Mouse (Mus musculus) kidney, embryonic 16.5 days (tissue): ENCODE results near the gene Lmf2. TPM values are rescaled to one million over a fixed set of nuclear protein-coding genes. Genes with fewer than 3 reads are reported as not detected.

Experiments used
- ATAC-seq: fragments of 200-750 bp; cut with Nextera tagmentation; 2 replicates; pipeline ENCODE4 v1.8.0; 2017; ENCODE audit warnings: moderate TSS enrichment; ENCODE audit not compliant: low FRiP score, low TSS enrichment
- H3K27ac ChIP-seq: fragments of 300-500 bp; sonication (generic); 2 replicates; pipeline ENCODE4 v1.5.1; 2014; ENCODE audit warnings: low read length
- H3K27me3 ChIP-seq: fragments of 300-500 bp; sonication (generic); 2 replicates; pipeline ENCODE4 v1.6.1; 2014; ENCODE audit warnings: low read length, control low read depth, mixed read lengths; ENCODE audit not compliant: insufficient read depth
- H3K36me3 ChIP-seq: fragments of 300-500 bp; sonication (generic); 2 replicates; pipeline ENCODE4 v1.6.1; 2014; ENCODE audit warnings: low read length, control low read depth, mixed read lengths; ENCODE audit not compliant: insufficient read depth
- H3K4me1 ChIP-seq: fragments of 300-500 bp; sonication (generic); 2 replicates; pipeline ENCODE4 v1.6.1; 2014; ENCODE audit warnings: low read length, control low read depth, mixed read lengths; ENCODE audit not compliant: insufficient read depth
- H3K4me2 ChIP-seq: fragments of 300-500 bp; sonication (generic); replicated peaks from 2 replicates; pipeline ENCODE4 v1.6.1; 2014; ENCODE audit warnings: low read depth, low read length
- H3K4me3 ChIP-seq: fragments of 300-500 bp; sonication (generic); 2 replicates; pipeline ENCODE4 v1.5.1; 2014; ENCODE audit warnings: mild to moderate bottlenecking, low read length
- H3K9ac ChIP-seq: fragments of 300-500 bp; sonication (generic); replicated peaks from 2 replicates; pipeline ENCODE4 v1.6.1; 2014; ENCODE audit warnings: low read length
- H3K9me3 ChIP-seq: fragments of 300-500 bp; sonication (generic); 2 replicates; pipeline ENCODE4 v1.6.1; 2016; ENCODE audit warnings: low read length, control low read depth
- WGBS: fragments of 180-500 bp; shearing (Covaris S2); extraction: QIAGEN DNeasy Blood & Tissue Kit; methylation state at CpG from one replicate; pipeline ENCODE4 v1.1.7; 2014; 5-methylcytosine and 5-hydroxymethylcytosine counted together
- polyA plus RNA-seq: library from polyadenylated mRNA; unstranded; fragments of >200 nt; fragmentation: Nextera tagmentation; extraction: Ambion mirVana; gene quantifications from 2 replicates; pipeline ENCODE4 v1.2.1, GENCODE M21; 2015

Gene Lmf2
- polyA plus RNA-seq, 1 experiment from 2014 or later = 68.3 TPM

GRCm38 (mm10) chr15:89373027-89373761 lies 17.7 kb upstream of the Lmf2 start:
- peak overlapping the region; percentile 97 for H3K27ac ChIP-seq
- H3K27me3 ChIP-seq = peaks cover 23% of the 10 kb centered on the region
- WGBS = 1% methylated on average over 35 of the region's 35 CpGs
- H3K4me2 ChIP-seq = peak overlapping the region; percentile 90
- H3K4me1 ChIP-seq = peaks cover 16% of the 10 kb centered on the region
- H3K4me3 ChIP-seq = peak overlapping the region; percentile 79
- peak overlapping the region; percentile 88 for H3K9ac ChIP-seq
- H3K9me3 ChIP-seq = no peaks in the 10 kb centered on the region
- peaks cover 37% of the 10 kb centered on the region for H3K36me3 ChIP-seq
- peak; percentile 88 for ATAC-seq

- Histone ChIP-seq H3K4me1 (peaks cover 14% of the 10 kb centered on the region), H3K36me3 (peaks cover 44% of the 10 kb centered on the region), H3K27me3 (peaks cover 16% of the 10 kb centered on the region), H3K4me2 (peak overlapping the region; percentile 90), H3K9ac (peak overlapping the region; percentile 88; the same call in 1 of the 2 replicates), H3K27ac (0 out of 2 replicates have a peak overlapping the region, but pooled peaks have one; percentile 20), H3K4me3 (peak overlapping the region; percentile 79; the same call in 1 of the 2 replicates), H3K9me3 (no peaks in the 10 kb centered on the region)
- 71% methylated on average over 7 of the region's 7 CpGs for WGBS
- no peak for ATAC-seq
These were observed 17.1 kb upstream of the Lmf2 start for GRCm38 (mm10) chr15:89372536-89372935.

DNA sequence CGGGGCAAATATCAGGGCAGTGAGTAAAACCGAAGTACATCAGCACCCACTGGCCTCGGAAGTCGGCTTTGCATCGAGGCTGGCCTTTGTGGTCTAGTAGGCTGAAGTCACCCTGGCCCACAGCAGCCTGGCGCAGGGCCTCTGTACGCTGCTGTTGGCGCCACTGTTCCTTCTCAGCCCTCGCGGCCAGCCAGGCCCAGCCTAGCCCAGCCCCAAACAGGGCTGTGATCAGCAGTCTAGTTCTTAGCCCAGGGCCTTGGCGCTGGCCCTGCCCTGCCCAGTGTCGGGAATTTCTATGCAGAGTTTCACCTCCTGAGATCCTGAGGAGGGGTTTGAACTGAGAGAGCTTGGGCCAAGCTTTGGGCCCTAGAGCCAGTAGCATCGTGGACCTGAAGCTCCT lies 16.6 kb upstream of the Lmf2 start:
- peaks cover 14% of the 10 kb centered on the region for H3K4me1 ChIP-seq

DNA sequence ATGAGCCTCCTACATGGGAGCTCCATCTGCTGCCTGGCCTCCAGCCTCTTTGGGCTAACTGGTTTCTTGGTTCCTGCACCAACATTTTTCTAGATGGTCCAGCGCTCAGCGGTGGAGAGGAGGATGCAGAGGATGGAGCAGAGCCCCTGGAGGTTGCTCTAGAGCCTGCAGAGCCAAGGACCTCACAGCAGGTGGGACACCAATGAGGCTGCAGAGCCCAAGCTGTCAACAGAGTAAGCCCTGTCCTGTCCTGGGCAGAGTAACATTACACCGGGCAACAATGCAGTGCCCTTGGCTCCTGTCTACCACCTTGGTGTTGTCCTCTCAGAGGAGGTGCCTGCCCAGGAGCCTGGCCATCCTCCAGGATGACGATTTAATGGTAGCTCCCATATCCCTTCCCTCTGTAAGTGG lies 9.7 kb upstream of the Lmf2 start:
- no peak for ATAC-seq
- Histone ChIP-seq H3K4me2 (no peak overlapping the region), H3K27ac (no peak overlapping the region), H3K9ac (no peak overlapping the region), H3K9me3 (no peaks in the 10 kb centered on the region), H3K4me1 (no peaks in the 10 kb centered on the region), H3K27me3 (no peaks in the 10 kb centered on the region), H3K4me3 (no peak overlapping the region), H3K36me3 (peaks cover 86% of the 10 kb centered on the region)
- whole genome bisulfite sequencing = 86% methylated on average over 4 of the region's 4 CpGs

More for the DNA sequence above, 16.6 kb upstream of the Lmf2 start:
- Histone ChIP-seq H3K36me3 (peaks cover 49% of the 10 kb centered on the region), H3K27ac (0 out of 2 replicates have a peak overlapping the region, but pooled peaks have one; percentile 20), H3K9ac (no peak overlapping the region), H3K4me3 (no peak overlapping the region), H3K9me3 (no peaks in the 10 kb centered on the region), H3K27me3 (peaks cover 11% of the 10 kb centered on the region; the same call in 1 of the 2 replicates), H3K4me2 (no peak overlapping the region)
- WGBS = 87% methylated on average over 13 of the region's 13 CpGs
- ATAC-seq = no peak

- no peak overlapping the region for H3K27ac ChIP-seq
- H3K4me3 ChIP-seq = no peak overlapping the region
- H3K9me3 ChIP-seq = no peaks in the 10 kb centered on the region
- no peak overlapping the region for H3K9ac ChIP-seq
- WGBS = 84% methylated on average over 7 of the region's 7 CpGs
- H3K4me1 ChIP-seq = peaks cover 2% of the 10 kb centered on the region; the same call in 1 of the 2 replicates
- no peaks in the 10 kb centered on the region for H3K27me3 ChIP-seq
- peaks cover 71% of the 10 kb centered on the region for H3K36me3 ChIP-seq
- ATAC-seq = no peak
- H3K4me2 ChIP-seq = no peak overlapping the region
These were observed 7.6 kb upstream of the Lmf2 start for GRCm38 (mm10) chr15:89363051-89363450.

DNA sequence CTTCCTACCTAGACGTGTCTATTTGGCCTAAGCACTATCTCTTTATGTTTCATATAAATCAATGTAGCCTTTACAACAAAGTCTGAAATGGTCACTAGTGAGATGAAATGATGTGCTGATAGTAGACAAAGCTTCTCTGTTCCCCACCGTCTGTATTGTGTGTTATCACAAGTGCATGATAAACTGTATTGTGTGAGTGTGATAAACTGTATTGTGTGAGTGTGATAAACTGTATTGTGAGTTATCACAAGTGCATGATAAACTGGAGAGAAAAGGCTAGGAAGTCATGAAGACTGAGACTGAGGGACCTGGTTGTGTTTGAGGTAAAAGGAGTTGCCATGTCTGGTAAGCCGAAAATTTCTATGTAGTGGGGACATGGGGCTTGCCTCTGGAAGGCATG lies 3.3 kb upstream of the Lmf2 start:
- no peaks in the 10 kb centered on the region for H3K9me3 ChIP-seq
- H3K27ac ChIP-seq = no peak overlapping the region
- H3K4me3 ChIP-seq = no peak overlapping the region
- no peak overlapping the region for H3K9ac ChIP-seq
- WGBS = 78% methylated on average over 3 of the region's 3 CpGs
- peaks cover 22% of the 10 kb centered on the region for H3K4me1 ChIP-seq
- H3K27me3 ChIP-seq = no peaks in the 10 kb centered on the region
- no peak overlapping the region for H3K4me2 ChIP-seq
- H3K36me3 ChIP-seq = peaks cover 29% of the 10 kb centered on the region
- ATAC-seq = no peak

GRCm38 (mm10) chr15:89356372-89356771 lies 913 bp upstream of the Lmf2 start:
- Histone ChIP-seq H3K27me3 (no peaks in the 10 kb centered on the region), H3K9me3 (no peaks in the 10 kb centered on the region), H3K4me3 (peak overlapping the region; percentile 62), H3K9ac (peak overlapping the region; percentile 77), H3K4me2 (peak overlapping the region; percentile 76), H3K36me3 (peaks cover 32% of the 10 kb centered on the region), H3K27ac (peak overlapping the region; percentile 89), H3K4me1 (peaks cover 22% of the 10 kb centered on the region)
- peak; percentile 74 for ATAC-seq
- WGBS = under 1% methylated on average over 15 of the region's 15 CpGs

DNA sequence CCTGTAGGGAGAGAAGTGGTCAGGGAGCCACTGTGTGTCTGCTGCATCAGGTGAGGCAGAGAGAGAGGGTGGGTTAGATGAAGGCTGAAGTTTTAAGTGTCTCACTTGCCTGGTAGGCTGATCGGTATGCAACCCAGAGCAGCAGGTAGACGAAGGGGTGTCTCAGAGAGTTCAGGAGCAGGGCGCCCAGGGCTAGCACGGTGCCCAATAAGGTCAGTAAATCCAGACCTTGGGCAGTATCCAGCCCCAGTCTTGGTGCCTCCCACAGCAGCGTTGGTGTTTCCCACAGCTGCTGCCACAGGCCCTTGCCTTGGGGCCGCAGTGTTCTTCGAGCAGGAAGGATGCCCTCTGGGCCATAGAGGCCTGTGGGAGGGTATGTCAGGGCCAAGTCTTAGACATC lies 1.0 kb downstream of the Lmf2 start:
- 70% methylated on average over 7 of the region's 7 CpGs for WGBS
- H3K4me3 ChIP-seq = peak overlapping the region; percentile 62
- peak overlapping the region; percentile 80 for H3K4me2 ChIP-seq
- peaks cover 29% of the 10 kb centered on the region for H3K36me3 ChIP-seq
- no peaks in the 10 kb centered on the region for H3K27me3 ChIP-seq
- peaks cover 22% of the 10 kb centered on the region for H3K4me1 ChIP-seq
- H3K9ac ChIP-seq = peak overlapping the region; percentile 77
- no peak for ATAC-seq
- H3K9me3 ChIP-seq = no peaks in the 10 kb centered on the region
- no peak overlapping the region for H3K27ac ChIP-seq

DNA sequence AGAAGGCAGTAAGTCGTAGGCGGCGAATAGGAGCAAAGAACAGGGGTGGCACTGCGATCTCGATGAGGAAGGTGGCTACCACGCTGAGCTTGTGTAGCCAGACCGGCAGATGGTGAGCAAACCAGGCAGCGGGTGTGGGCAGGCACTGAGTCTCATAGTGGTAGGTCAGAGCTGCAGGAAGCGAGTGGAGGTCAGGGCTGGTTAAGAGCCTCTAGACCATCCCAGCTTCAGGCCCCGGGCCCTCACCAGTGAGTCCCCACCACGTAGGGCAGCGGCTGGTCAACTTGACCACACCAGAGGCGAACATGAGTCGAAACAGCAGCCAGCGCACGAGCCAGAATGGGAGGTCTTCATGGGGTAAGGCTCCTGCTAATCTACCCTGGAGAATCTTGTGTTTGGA lies 1.6 kb downstream of the Lmf2 start:
- no peak overlapping the region for H3K4me2 ChIP-seq
- peaks cover 22% of the 10 kb centered on the region for H3K4me1 ChIP-seq
- no peak for ATAC-seq
- peaks cover 29% of the 10 kb centered on the region for H3K36me3 ChIP-seq
- H3K4me3 ChIP-seq = no peak overlapping the region
- H3K27ac ChIP-seq = no peak overlapping the region
- 96% methylated on average over 16 of the region's 16 CpGs for WGBS
- no peaks in the 10 kb centered on the region for H3K9me3 ChIP-seq
- H3K9ac ChIP-seq = peak overlapping the region; percentile 77; the same call in 1 of the 2 replicates
- no peaks in the 10 kb centered on the region for H3K27me3 ChIP-seq

DNA sequence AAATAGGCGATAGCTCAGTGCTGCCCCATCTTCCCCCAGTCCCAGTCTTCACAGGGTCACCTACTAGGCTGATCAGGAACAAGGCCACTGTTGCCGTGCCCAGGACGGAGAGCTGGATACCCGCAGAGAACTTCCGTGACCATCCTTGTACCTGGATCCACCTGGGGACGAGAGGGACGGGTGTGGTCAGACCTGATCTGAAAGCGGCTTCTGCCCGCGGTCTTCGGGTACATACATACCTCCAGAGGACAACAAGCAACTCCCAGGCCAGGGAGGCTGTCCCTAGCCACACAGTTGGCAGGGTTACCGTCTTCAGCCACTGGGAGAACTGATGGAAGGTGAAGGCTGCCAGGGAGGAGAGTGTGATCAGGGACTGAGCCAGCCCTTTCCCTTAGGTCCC lies 2.7 kb downstream of the Lmf2 start:
- Histone ChIP-seq H3K4me3 (no peak overlapping the region), H3K4me1 (peaks cover 17% of the 10 kb centered on the region), H3K4me2 (no peak overlapping the region), H3K9ac (no peak overlapping the region), H3K27ac (no peak overlapping the region), H3K27me3 (no peaks in the 10 kb centered on the region), H3K9me3 (no peaks in the 10 kb centered on the region), H3K36me3 (peaks cover 29% of the 10 kb centered on the region)
- 98% methylated on average over 12 of the region's 12 CpGs for WGBS
- no peak for ATAC-seq
